Mouse (Mus musculus) retina, postnatal 1 day (tissue): ENCODE measurements at regions not wholly inside any gene's neighbourhood (a gene's known extent, or its start where the extent isn't known, plus 50 kb on each side); places are given as distances from the start of the nearest gene placed in this dataset.
A peak's percentile ranks its signal among the peaks of the same experiment; 100 is the strongest.
"Not testable (repeated sequence)": the region's sequence is repeated elsewhere in the genome, so short reads cannot be mapped to it uniquely, and the experiment has no call there.

Experiments
- DNase-seq: peaks from one replicate; pipeline ENCODE4 v3.0.0-alpha.2; 2012

DNA sequence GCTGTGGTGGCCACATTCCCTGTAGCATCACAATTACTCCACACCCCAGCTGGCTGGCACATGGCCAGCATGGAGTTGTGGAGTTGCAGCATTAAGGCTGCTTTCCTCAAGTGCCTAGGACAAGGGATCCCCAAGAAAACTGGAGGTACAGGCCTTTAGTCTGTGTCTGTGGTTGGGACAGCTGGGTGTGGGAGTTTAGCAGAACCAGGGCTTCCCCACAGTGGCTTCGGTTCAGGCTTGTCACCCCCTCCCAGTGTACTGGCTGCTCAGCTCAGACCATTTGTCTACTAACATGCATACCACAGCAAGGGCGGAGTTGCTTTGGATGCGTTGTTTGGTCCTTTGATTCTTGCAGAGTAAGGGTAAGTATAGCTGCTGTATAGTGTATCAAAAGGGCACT lies 79.1 kb upstream of the Neurl1b start:
- no peak for DNase-seq

DNA sequence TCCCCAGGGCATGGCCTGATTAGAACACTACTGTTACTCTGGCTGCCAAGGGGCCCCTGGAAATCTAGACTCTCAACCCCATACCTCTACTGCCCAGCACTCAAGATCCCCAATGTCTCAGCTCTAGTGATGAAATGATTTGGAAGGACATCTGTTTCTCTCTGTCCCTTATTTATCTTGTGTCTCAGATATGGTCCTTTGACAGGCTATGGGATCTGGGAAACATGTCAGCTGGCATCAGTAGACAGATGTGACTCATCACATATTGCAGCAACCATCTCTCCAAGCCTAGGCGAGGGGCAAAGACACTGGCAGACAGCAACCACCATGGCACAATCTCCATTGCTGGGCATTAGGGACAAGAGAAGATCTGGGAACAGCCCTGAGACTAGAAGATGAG lies 78.6 kb upstream of the Neurl1b start:
- no peak for DNase-seq

- no peak for DNase-seq
Observed at GRCm38 (mm10) chr17:26337106-26337505, 77.5 kb upstream of the Neurl1b start.

DNA sequence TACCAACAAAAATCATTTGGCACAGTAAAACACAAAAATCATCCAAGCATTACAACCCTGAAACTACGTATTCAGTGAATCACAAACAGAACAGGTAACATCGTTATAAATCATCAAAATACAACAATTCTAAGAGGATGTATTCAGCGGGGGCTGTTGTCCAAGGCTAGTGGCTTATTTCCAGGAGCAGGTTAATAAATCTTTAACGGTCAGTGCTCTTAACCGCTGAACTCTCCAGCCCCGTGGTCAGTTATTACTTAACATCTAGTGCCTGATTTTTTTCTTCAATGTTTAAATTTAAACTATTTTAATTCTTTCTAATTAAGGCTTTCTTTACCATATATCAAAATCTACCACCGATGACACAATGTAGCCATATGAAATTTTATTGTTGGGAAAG lies 69.2 kb upstream of the Neurl1b start:
- not testable (repeated sequence) for DNase-seq

DNA sequence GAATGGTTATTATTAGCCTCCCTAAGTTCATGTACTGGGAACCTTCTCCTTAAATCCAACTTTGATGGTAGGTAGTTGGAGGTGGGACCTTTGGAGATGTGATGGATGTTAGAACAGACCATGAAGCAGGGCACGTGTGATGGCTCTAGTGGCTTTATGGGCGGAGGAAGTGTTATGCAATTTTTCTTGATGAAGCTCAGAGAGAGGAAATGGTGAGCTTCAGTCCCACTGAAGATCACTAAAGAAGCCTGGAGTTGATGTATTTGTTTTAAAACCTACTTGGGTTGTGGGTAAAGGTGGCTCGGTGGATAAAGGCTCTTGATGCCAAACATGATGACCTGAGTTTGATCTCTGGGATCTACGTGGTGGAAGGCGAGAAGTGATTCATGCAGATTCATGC lies 66.5 kb upstream of the Neurl1b start:
- no peak for DNase-seq

- no peak for DNase-seq
Observed at GRCm38 (mm10) chr17:26349741-26350140, 64.9 kb upstream of the Neurl1b start.

DNA sequence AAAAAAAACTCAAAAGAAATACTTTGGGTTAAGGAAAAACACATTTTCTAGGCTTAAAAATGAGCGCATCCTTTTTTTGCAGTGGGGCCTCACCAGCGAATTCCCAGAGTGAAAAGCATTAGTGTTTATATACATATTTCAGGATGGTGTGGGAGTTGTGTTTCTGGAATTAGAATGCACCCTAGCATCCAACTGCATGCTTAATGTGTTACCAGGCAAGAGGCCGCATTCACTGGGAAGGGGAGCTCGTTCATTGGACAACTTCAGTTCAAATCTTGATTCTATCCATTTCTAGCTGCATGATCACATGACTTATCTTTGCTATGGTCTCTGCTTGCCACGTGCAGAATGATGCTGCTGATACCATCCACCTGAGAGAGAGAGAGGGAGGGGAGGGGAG lies 64.4 kb upstream of the Neurl1b start:
- no peak for DNase-seq

GRCm38 (mm10) chr17:26351991-26352390 lies 62.6 kb upstream of the Neurl1b start:
- no peak for DNase-seq

DNA sequence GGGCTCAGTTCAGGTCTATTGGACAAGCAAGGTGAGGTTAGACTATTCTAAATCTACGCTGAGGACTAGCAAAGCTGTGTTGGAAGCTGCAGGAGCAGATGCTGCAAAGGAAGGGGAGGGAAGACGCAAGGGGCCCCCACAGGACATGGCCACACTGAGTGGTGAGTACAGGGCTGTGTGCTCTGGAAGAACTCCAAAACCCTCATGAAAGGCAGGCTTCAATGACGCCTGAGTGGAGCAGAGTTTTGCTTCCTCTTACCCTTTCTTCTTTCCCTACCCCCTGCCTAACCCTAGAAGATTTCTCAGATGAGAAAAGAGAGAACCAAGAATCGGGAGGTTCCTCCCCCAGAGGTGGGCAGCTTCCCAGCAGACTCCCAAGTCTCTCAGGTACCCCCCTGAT lies 61.9 kb upstream of the Neurl1b start:
- no peak for DNase-seq

- DNase-seq: no peak
Observed at GRCm38 (mm10) chr17:26354431-26354830, 60.2 kb upstream of the Neurl1b start.

GRCm38 (mm10) chr17:26355301-26355700 lies 59.3 kb upstream of the Neurl1b start:
- DNase-seq: no peak

DNA sequence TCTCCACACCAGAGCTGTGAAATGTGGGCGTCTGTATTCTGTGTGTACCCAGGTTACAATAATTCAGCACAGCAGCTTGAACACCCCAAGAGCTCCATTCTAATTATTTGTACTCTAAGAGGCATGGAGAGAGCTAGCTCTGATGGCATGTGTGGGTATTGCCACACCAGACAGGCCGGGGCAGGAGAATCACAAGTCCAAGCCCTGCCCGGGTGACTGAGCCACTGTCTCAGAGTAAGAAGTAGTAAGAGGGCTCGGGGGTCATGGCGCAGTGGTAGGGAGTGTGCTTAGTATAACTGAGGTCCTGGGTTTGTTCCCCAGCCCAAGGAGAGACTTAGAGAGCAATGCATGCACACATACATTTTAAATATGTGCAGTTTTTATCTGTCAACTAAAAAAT lies 57.7 kb upstream of the Neurl1b start:
- DNase-seq: no peak

GRCm38 (mm10) chr17:26357784-26358183 lies 56.8 kb upstream of the Neurl1b start:
- no peak for DNase-seq

- no peak for DNase-seq
Observed at GRCm38 (mm10) chr17:26360711-26361110, 53.9 kb upstream of the Neurl1b start.

DNA sequence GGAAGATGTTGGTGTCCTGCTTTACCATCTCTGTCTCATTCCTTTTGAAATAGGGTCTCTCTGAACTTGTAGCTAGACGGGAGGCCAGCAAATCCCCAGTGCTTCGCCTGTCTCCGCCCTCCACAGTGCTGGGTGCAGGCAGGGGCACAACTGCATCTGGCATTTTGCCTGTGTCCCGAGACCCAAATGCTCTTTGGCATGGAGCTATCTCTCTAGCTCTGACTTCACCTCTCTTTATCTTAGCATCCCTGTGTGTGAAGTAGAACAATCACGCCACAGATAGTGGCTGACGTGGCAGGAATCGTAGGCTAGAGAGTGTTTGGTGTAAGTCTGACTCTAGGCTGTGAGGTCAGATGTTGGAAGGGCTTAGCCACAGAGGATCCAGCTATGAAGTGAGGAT lies 53.2 kb upstream of the Neurl1b start:
- DNase-seq: no peak

DNA sequence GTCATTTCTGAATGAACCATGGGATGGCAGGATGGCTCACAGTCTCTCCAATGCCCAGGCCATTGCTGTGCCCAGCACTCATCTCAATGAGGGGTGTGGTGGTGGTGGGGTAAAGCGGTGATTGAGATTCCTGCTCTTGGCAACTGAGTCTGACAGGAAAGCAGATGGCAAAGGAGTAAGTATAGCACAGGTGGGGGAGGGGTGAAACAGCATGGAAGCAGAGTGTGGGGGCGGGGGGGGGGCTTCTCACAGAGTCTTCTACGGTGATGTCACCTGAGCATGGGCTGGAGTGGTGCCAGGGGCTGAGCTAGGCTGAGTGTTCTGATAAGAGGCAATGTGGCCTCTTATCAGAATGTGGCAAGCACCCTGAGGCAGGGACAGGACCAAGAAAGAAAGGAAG lies 52.6 kb upstream of the Neurl1b start:
- DNase-seq: peak; percentile 53

GRCm38 (mm10) chr17:26362586-26363361 lies 51.9 kb upstream of the Neurl1b start:
- no peak for DNase-seq

- peak; percentile 84 for DNase-seq
Observed at GRCm38 (mm10) chr17:26363853-26364532, 50.6 kb upstream of the Neurl1b start.
